Mouse (Mus musculus) intestine, embryonic 14.5 days (tissue): ENCODE measurements around the gene Arrdc2. TPM values are rescaled to one million over a fixed set of nuclear protein-coding genes. Genes with fewer than 3 reads are reported as not detected.

ENCODE experiments used
- ATAC-seq: fragments of 200-750 bp; cut with Nextera tagmentation; replicated peaks from 2 replicates; pipeline ENCODE4 v1.8.0; 2017; ENCODE audit warnings: low read depth, moderate number of reproducible peaks, moderate TSS enrichment, moderate library complexity; ENCODE audit not compliant: low FRiP score, low TSS enrichment
- DNase-seq: peaks from one replicate; pipeline ENCODE4 v3.0.0-alpha.2; 2018; ENCODE audit warnings: low spot score
- H3K27ac ChIP-seq: fragments of 300-500 bp; sonication (generic); 2 replicates; pipeline ENCODE4 v1.5.1; 2014; ENCODE audit warnings: low read depth, mild to moderate bottlenecking, control low read depth
- H3K27me3 ChIP-seq: fragments of 300-500 bp; sonication (generic); replicated peaks from 2 replicates; pipeline ENCODE4 v1.6.1; 2014; ENCODE audit warnings: low read length, control low read depth; ENCODE audit not compliant: control insufficient read depth, insufficient read depth
- H3K36me3 ChIP-seq: fragments of 300-500 bp; sonication (generic); 2 replicates; pipeline ENCODE4 v1.6.1; 2014; ENCODE audit warnings: low read length, control low read depth; ENCODE audit not compliant: control insufficient read depth, insufficient read depth
- H3K4me1 ChIP-seq: fragments of 300-500 bp; sonication (generic); replicated peaks from 2 replicates; pipeline ENCODE4 v1.6.1; 2014; ENCODE audit warnings: low read length, control low read depth, mixed read lengths; ENCODE audit not compliant: control insufficient read depth, insufficient read depth
- H3K4me2 ChIP-seq: fragments of 300-500 bp; sonication (generic); 2 replicates; pipeline ENCODE4 v1.6.1; 2014; ENCODE audit warnings: low read length
- H3K4me3 ChIP-seq: fragments of 300-500 bp; sonication (generic); 2 replicates; pipeline ENCODE4 v1.5.1; 2014; ENCODE audit warnings: low read depth, low read length, control low read depth, mixed read lengths
- H3K9ac ChIP-seq: fragments of 300-500 bp; sonication (generic); 2 replicates; pipeline ENCODE4 v1.6.1; 2014; ENCODE audit warnings: mild to moderate bottlenecking, low read length
- H3K9me3 ChIP-seq: fragments of 300-500 bp; sonication (generic); 2 replicates; pipeline ENCODE4 v1.6.1; 2016; ENCODE audit warnings: low read length, control low read depth; ENCODE audit not compliant: control insufficient read depth
- WGBS: fragments of 180-500 bp; shearing (Covaris S2); extraction: QIAGEN DNeasy Blood & Tissue Kit; methylation state at CpG from one replicate; pipeline ENCODE4 v1.1.7; 2014; 5-methylcytosine and 5-hydroxymethylcytosine counted together
- microRNA-seq: library from miRNA; unstranded; fragments of <30 nt; microRNA quantifications from one replicate; pipeline ENCODE4, GENCODE M21; 2016
- polyA plus RNA-seq: library from polyadenylated mRNA; unstranded; fragments of >200 nt; fragmentation: Nextera tagmentation; extraction: Ambion mirVana; gene quantifications from 2 replicates; pipeline ENCODE4 v1.2.1, GENCODE M21; 2014

The Arrdc2 gene
- polyA plus RNA-seq, 1 experiment from 2014 or later, result 7.9 TPM

GRCm38 (mm10) chr8:70786291-70787050 is 53.0 kb downstream of the Arrdc2 start:
- DNase-seq, result no peak
- Histone ChIP-seq H3K9me3 (no peaks in the 10 kb centered on the region), H3K27me3 (no peaks in the 10 kb centered on the region), H3K27ac (no peak overlapping the region), H3K4me2 (no peak overlapping the region), H3K36me3 (peaks cover 53% of the 10 kb centered on the region), H3K9ac (no peak overlapping the region), H3K4me1 (peaks cover 8% of the 10 kb centered on the region), H3K4me3 (no peak overlapping the region)
- WGBS, result 88% methylated on average over 25 of the region's 25 CpGs
- no peak for ATAC-seq

Small RNA genes lying within 50 kb of the gene (microRNA-seq; reads per million reads assigned to microRNA genes)
- 0.51 reads per million for gene Mir7240

Other genes with a start within 250 kb of the Arrdc2 start
- gene Isyna1, start 245.3 kb downstream of the Arrdc2 start, polyA plus RNA-seq, result 86.8 and 106 TPM in 2 replicates
- 124 and 125 TPM in 2 replicates for gene Ssbp4, start 230.8 kb downstream of the Arrdc2 start, polyA plus RNA-seq
- gene Lrrc25, start 223.6 kb downstream of the Arrdc2 start, polyA plus RNA-seq, result 1.2 and 2.0 TPM in 2 replicates
- 0.55 and 1.1 TPM in 2 replicates for gene Gdf15, start 207.3 kb downstream of the Arrdc2 start, polyA plus RNA-seq
- gene Pgpep1, start 179.3 kb downstream of the Arrdc2 start, polyA plus RNA-seq, result 65.5 and 65.9 TPM in 2 replicates
- 290 and 307 TPM in 2 replicates for gene Lsm4, start 166.5 kb downstream of the Arrdc2 start, polyA plus RNA-seq
- 94.0 and 114 TPM in 2 replicates for gene Jund, start 140.8 kb downstream of the Arrdc2 start, polyA plus RNA-seq
- 0.05 TPM in 2 replicates for gene Iqcn, start 136.3 kb downstream of the Arrdc2 start, polyA plus RNA-seq
- gene Gm3336, start 121.2 kb downstream of the Arrdc2 start, polyA plus RNA-seq, result 0.67 and 0.88 TPM in 2 replicates
- gene Pde4c, start 116.0 kb downstream of the Arrdc2 start, polyA plus RNA-seq, result 0.39 and 0.42 TPM in 2 replicates
- 27.7 and 28.6 TPM in 2 replicates for gene Rab3a, start 85.0 kb downstream of the Arrdc2 start, polyA plus RNA-seq
- gene Mpv17l2, start 78.8 kb downstream of the Arrdc2 start, polyA plus RNA-seq, result 58.6 and 59.9 TPM in 2 replicates
- gene Pik3r2, start 63.0 kb downstream of the Arrdc2 start, polyA plus RNA-seq, result 40.7 and 47.3 TPM in 2 replicates
- 13.1 and 16.7 TPM in 2 replicates for gene Mast3, start 34.7 kb downstream of the Arrdc2 start, polyA plus RNA-seq
- 0.24 and 0.35 TPM in 2 replicates for gene Il12rb1, start 31.3 kb downstream of the Arrdc2 start, polyA plus RNA-seq
- 1.6 and 2.1 TPM in 2 replicates for gene Kcnn1, start 23.5 kb upstream of the Arrdc2 start, polyA plus RNA-seq
- gene Ccdc124, start 34.2 kb upstream of the Arrdc2 start, polyA plus RNA-seq, result 97.3 and 105 TPM in 2 replicates
- gene Slc5a5, start 53.0 kb upstream of the Arrdc2 start, polyA plus RNA-seq, result 0.32 and 0.45 TPM in 2 replicates
- 6,009 and 6,086 TPM in 2 replicates for gene Rpl18a, start 57.7 kb upstream of the Arrdc2 start, polyA plus RNA-seq
- 43.8 and 44.7 TPM in 2 replicates for gene Map1s, start 66.2 kb upstream of the Arrdc2 start, polyA plus RNA-seq